Mouse (Mus musculus) megakaryocyte, adult 5-6 weeks (primary cell): ENCODE measurements around the gene Hmga2. TPM values are rescaled to one million over a fixed set of nuclear protein-coding genes. Genes with fewer than 3 reads are reported as not detected.
"Not testable (repeated sequence)": the region's sequence is repeated elsewhere in the genome, so short reads cannot be mapped to it uniquely, and the experiment has no call there.

Source experiments
- ATAC-seq: 2 replicates; pipeline ENCODE4 v1.8.0; 2016; ENCODE audit warnings: mild to moderate bottlenecking, inconsistent platforms; ENCODE audit not compliant: poor library complexity, severe bottlenecking
- total RNA-seq, 2 experiments: library from RNA; stranded (forward) in 1 of 2; stranded (reverse) in 1 of 2; fragments of 153-499, 151-499 nt in 1 of 2; fragments of 221-1000, 200-1000 nt in 1 of 2; gene quantifications; 2 replicates each; pipeline versions ENCODE4 v1.2.3 to v1.2.4; 2015 to 2017

The Hmga2 gene
- total RNA-seq, 2 experiments from 2014 or later = 0.15 to 0.42 TPM

DNA sequence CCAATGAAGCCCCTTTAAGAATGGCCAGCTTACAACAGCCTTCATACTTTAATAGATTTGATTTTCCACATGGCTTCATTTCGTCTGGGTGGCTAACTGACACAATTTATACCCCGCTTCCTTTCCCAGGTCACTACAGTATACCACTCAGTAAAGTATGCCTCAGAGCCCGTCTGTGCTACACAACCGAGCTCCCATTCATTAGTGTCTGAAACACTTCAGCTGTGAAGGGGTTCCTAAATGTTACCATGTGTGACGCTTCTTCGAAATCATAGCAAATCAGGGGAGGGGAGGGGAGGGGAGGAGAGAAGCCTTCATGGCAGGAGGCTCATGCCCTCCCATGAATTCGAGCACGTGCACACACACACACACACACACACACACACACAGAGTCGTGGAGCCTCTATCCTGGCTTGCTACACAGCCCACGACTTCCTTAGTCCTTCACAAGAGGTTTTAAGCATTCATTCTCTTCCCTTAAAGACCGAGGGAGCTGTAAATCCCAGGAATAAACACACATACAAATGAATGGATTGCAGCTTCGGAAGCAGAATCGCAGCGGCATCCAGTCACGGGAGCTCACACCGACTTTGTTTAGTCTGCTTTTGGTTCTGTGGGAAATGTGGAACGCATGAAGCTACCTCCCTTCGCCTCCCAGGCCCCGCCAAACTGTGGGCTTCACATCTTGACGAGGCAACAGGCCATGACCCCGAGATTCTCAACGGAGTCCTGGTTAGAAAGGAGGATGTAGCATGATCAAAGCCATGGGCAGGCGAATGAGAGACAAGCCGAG, 110.7 kb downstream of the Hmga2 start:
- ATAC-seq = peak; percentile 11; the same call in 1 of the 2 replicates

DNA sequence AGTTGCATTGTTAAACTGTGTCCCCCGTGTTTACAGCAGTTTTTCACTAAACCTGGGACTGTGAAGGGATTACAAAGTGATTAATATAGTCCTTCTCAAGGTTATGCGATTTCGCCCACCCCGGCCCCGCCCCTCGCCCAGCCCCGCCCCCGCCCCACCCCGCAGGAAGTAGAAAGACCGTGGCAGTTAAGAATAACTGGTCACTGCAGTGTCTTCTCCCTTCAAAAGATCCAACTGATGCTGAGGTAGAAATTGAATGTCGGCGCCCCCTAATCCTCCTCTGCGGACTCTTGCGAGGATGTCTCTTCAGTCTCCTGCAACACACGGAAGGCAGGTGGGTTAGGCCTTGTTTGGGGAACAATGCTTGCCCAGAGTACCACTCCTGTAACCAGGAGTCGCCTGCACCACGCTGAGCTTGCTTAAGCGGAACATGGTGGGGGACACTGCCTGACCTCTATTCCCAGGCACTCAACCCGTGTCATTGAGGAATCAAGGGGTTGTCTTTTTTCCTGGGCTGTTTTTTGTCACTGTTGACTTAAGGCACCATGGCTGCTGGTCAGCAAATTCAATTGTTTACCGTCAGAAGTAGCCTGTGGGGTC, 112.2 kb downstream of the Hmga2 start:
- ATAC-seq = no peak

GRCm38 (mm10) chr10:120363298-120363982, 112.8 kb downstream of the Hmga2 start:
- ATAC-seq = not testable (repeated sequence)

DNA sequence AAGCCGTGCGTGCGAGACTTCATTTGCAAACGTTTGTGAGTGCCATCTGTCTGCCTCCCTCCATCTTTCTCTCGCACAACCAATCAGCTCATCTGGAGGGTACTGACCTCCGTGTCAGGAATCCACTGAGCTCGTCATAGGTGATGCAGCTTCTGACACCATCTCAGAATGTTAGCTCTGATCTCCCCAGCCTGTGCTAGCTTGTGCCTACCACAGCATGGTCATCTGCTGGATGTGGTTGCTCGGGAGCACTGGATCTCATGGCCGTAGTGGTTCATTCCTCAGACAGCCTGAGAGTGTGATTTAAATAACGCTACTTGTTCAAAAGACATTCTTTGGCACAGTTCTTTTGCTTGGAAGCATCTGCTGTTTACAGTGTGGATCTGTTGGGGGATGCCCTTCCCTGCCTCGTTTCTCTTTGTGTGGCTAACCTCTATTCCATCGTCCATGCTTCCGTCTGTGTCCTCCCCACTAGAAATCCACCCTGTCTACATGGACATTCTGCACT, 121.7 kb downstream of the Hmga2 start:
- ATAC-seq = no peak

DNA sequence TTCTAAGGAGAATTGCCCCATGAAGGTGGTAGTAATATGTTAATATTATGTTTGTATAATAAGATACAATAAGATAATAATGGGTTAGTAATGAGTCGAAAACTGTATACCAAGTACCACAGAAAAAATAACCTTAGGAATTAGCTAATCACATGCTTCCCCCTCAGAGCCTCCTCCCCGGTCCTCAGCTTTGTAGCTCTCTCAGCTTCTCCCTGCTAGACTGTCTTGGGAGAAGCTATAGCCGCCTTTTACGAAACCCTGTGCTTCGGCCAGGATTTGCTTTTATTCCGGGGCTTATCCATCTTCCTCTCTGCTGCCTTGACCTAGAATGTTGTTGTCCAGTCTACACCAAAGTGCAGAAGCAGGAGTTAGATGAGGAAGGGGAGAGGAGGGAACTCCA, 130.9 kb downstream of the Hmga2 start:
- no peak for ATAC-seq

DNA sequence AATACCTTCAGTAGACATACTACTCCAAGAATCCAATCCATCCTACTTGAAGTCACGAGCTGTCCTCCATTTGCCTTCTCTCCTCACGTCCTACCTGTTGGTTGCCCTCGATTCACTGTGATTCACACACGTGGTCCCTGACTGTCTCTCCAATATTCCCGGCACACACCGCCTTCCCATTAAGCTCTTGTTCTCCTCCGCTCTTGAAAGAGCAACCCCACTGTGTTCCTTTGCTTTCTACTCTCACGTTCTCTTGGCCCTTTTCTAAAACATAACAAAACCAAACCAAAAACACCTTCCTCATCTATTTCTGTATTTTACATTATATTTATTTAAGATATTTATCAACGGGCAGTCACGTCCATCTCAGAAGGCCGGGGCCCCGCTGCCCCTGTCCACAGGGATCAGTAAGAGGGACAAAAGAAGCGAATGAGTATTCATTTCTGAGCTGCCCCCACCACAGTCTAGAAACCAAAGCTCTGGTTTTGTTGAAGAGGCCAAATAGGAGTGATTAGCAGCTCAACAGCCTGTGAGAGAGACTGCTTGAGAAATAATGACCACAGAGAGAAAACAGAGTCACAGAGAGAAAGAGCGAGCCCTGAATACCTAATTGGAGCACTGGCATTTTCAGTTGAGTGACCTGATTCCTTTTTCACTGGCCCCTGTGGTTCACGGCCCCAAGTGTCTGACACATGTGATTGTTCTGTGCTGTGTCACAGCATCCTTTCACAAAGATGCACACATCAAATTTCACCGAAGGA, 131.5 kb downstream of the Hmga2 start:
- ATAC-seq = no peak

DNA sequence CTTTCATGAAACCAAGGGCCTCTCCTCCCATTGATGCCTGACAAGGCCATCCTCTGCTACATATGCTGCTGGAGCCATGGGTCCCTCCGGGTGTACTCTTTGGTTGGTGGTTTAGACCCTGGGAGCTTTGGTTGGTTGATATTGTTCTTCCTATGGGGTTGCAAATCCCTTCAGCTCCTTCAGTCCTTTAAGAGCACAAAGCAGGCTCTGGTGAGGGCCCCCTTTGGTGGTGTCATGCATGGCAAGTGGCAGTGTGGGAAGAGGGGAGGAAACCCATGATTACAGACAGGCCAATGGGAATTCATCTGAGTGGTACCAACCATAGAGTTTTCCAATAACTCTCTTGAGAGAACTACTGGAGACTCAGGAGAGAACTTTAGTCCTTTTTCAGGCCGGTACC, 136.4 kb downstream of the Hmga2 start:
- ATAC-seq = not testable (repeated sequence)

- no peak for ATAC-seq
Measured at GRCm38 (mm10) chr10:120339324-120339723, 136.9 kb downstream of the Hmga2 start.

GRCm38 (mm10) chr10:120338841-120339240, 137.4 kb downstream of the Hmga2 start:
- no peak for ATAC-seq

- not testable (repeated sequence) for ATAC-seq
Measured at GRCm38 (mm10) chr10:120338431-120338830, 137.8 kb downstream of the Hmga2 start.

DNA sequence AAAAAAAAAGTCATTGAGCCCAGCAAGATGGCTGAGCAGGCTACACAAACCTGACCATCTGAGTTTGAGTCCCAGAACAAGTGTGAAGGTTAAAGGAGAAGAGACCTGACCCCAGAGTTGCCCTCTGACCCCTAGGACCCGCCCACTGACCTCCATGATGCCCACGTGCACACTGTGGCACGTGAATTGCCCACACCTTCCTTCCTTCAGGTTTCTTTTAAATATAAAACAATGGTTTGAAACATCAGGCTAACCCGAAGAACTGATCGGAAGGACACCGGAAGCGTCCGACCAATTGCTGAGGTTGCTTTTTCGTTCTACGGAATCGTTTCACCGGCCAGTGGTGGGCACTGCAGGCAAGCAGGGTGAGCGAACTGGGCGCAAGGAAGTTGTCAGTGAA, 148.3 kb downstream of the Hmga2 start:
- no peak for ATAC-seq

DNA sequence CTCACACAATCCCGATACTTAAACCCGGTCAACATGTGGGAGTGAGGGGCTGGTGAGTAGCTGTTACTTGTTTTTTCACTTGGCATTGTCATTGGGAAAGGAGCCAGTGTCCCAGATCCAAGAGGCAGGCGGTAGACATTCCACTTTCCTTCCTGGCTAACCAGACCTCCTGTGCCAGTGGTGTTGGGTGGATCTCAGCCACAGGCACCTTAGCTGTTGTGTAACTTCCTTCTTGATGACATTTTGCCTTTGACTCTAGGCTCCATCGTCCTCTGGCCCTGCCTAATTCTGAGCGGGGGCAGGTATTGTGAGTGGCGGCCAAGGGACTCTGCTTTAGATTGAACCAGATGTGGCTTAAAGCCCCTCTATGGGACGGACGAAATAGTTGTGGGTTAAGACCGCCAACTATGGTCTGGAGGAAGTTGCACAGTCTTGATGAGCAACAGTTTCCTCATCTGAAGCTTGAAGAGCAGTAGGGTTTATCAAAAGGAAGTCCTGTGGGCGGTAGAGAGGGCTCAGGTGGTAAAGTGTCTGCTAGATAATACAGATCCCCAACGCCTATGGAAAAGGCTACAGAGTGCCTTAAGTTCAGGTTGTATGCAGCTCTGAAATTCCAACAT, 152.6 kb downstream of the Hmga2 start:
- ATAC-seq = peak; percentile 93

DNA sequence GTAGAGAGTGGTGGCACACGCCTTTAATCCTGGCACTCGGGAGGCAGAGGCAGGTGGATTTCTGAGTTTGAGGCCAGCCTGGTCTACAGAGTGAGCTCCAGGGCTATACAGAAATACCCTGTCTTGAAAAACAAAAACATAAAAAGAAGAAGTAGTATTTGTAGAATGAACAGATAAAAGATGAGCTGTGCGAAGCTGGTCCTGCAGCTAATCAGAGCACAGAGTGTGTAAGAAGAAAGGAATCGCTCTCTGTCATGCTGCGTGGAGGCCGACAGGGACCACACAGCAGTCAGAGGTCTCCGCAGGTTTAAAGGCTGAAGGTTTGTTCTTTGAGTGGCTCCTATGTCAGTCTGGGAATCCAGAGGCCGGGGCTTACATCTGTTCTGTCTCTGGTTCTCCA, 153.5 kb downstream of the Hmga2 start:
- no peak for ATAC-seq

GRCm38 (mm10) chr10:120319614-120320013, 156.7 kb downstream of the Hmga2 start:
- ATAC-seq = no peak

Other genes with a start within 250 kb of the Hmga2 start
- 41.4 and 49.0 TPM in 2 replicates for gene Llph, start 249.4 kb downstream of the Hmga2 start, total RNA-seq (2015)
- 48.6 and 49.8 TPM in 2 replicates for gene Llph, start 249.4 kb downstream of the Hmga2 start, total RNA-seq (2017)